Mouse (Mus musculus) common myeloid progenitor, adult 5-6 weeks (primary cell): Measurements from ENCODE around the gene Cstf2t. TPM values are rescaled to one million over a fixed set of nuclear protein-coding genes. Genes with fewer than 3 reads are reported as not detected.

Experiments used
- ATAC-seq: replicated peaks from 2 replicates; pipeline ENCODE4 v1.8.0; 2016; ENCODE audit warnings: low read depth, mild to moderate bottlenecking, moderate TSS enrichment, inconsistent platforms; ENCODE audit not compliant: poor library complexity, severe bottlenecking
- total RNA-seq: library from RNA; stranded (forward); fragments of 200-1000, 187-1606 nt; gene quantifications from 2 replicates; pipeline ENCODE4 v1.2.3, GENCODE M21; 2017

The Cstf2t gene
- total RNA-seq, 1 experiment from 2014 or later, result 28.4 TPM

- ATAC-seq, result no peak
Measured at GRCm38 (mm10) chr19:31132614-31133013, 50.0 kb downstream of the Cstf2t start.

- ATAC-seq, result no peak
Measured at GRCm38 (mm10) chr19:31136316-31136715, 53.7 kb downstream of the Cstf2t start.
